Mouse (Mus musculus): Measurements from ENCODE around the gene Kdm1b.

Kdm1b gene

DNA sequence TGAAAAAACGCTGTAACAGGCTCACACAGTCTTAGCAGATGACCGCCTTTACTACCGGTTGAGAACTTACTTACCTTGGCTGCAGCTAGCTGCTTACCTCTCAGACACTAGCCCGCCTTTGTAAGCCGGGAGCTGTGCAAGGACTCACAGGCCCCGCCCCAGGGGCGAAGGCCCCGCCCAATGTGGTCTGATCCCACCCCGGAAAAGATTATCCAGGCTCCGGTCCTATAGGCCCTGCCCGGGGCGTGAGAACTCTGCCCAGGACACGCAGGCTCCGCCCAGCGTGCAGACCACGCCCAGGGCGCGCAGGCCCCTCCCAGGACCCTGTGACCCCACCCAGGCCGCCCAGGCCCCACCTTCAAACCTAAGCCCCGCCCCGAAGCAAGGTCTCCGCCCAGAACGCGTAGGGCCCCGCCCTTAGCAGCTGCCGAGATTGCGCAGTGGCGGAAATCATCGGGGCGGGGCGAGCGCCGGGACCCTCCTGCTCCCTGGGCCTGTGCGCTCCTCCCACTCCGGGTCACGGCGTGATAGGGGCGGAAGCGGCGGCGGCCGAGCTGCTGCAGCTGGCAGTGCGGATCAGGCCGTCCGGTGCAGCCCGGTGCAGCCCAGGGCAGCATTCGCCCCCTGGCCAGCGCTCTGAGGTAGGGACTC lies at the start of gene Kdm1b:
TSS of gene Kdm1b (plus strand) at position 470 of the 651 bp plus-strand sequence.
- peak; percentile 98 to 99 for DNase-seq (ENCODE audit: low read depth in 1 of 2, low spot score in 2 of 2)

DNA sequence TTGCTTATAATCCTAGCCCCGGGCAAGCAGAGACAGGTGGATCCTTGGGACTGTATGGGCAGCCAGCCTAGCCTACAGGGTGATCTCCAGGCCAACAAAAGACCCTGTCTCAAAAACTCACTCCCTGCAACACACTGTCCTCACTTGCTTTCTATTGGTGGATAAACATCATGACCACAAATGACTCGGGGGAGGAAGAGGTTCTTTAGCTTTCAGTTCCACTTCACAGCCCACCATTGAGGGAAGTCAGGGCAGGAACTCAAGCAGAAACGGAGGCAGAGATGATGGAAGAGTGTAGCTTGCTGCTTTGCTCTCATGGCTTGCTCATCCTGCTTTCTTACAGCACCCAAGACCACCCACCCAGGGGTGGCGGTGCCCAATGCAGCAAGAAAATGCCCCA lies 45.9 kb upstream of the Kdm1b start:
- no peak for DNase-seq (ENCODE audit: low read depth in 1 of 2, low spot score in 2 of 2)

DNA sequence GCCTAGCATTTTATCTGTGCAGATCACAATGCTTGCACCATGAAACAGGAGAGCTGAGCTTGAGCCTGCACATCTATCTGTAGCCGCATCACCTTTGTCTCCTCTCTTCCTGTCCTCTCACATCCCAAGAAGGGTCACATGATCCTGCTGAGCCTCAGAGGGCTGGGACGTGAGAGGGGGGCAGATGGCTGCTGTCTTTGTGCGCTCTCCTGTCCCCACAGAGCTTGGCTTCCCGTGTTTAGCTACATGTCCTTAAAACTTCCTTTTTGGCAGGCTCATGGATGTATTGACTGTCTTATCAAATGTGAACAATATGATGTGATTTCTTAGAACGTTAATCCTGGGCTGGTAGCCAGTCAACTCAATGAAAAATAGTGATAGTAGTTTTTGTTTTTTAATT lies 43.8 kb upstream of the Kdm1b start:
- no peak for DNase-seq (ENCODE audit: low read depth in 1 of 2, low spot score in 2 of 2)

DNA sequence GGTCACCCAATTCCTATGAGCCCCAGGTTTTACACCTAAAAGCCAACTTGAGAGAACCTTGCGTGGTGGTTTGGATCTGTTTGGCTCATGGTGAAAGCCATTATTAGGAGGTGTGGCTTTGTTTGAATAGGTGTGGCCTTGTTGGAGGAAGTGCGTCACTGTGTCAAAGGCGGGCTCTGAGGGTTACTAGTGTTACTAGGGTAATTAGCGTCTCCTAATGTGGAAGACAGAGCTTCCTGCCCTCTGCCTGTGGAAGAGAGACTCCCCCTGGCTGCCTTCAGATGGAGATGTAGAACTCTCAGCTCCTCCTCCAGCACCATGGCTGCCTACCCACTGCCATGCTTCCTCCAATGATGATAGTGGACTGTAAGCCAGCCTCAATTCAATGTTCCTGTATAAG lies 41.7 kb upstream of the Kdm1b start:
- DNase-seq (ENCODE audit: low read depth in 1 of 2, low spot score in 2 of 2), result no peak

DNA sequence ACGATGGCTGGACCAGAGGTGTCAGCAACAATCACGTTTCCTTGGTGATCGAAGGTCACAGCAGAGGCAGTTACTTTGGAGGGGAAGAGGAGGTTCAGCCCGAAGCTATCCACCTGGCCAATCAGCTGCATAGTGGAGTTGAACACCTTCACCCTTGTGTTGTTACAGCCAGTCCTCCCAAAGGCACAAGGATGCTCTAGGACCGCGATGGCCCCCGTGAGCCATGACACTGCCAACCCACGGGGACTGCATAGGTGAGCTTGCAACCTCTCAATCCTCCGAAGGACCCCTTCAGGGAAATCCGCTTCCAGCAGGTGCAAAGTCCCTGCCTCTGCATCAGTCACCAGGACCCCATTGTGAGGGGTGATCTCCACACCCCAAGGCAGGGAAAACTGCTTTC lies 29.6 kb upstream of the Kdm1b start:
- no peak for DNase-seq (ENCODE audit: low read depth in 1 of 2, low spot score in 2 of 2)

DNA sequence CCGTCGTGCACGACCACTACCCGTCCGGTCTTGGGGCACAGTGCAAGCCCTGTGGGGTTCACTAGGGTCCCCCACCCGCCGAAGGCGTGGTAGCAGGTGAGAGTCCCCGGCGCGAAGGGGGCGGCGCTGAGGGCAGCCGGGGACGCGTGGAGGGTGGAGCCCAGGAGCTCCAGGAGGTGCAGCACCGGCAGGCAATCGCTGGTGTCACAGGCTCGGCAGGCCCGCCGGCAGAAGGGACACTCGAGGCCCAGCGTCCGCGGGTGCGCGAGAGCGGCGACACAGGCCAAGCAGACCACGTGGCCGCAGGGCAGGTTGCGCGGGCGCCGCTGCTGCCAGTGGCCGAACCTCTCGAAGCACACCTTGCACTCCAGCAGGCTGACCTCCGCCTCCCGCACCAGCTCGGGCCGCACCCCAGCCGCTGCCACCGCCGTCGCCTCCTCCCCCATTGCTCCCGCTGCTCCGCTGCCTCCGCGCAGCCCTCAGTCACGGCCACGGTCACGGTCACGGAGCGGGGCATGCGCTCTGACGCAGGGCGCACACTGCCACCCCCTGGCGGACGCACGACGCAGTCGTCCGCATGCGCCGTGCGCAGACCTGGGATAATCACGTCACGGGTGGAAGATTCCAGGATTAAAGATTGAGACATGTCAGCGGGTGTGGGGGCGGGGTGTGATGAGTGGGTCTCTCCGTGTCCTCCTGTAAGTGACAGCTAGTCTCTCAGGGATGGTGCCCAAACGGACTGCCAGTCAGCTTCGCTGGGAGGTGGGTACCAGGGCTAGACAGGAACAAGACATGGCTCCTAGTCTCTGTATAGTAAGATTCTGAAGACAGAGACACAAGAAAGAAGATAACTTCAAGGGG lies 28.7 kb upstream of the Kdm1b start, which contains the start of gene Nhlrc1:
TSS of gene Nhlrc1 (minus strand) at position 517 of the 861 bp plus-strand sequence.
- peak; percentile 17 to 63 for DNase-seq (ENCODE audit: low read depth in 1 of 2, low spot score in 2 of 2)

DNA sequence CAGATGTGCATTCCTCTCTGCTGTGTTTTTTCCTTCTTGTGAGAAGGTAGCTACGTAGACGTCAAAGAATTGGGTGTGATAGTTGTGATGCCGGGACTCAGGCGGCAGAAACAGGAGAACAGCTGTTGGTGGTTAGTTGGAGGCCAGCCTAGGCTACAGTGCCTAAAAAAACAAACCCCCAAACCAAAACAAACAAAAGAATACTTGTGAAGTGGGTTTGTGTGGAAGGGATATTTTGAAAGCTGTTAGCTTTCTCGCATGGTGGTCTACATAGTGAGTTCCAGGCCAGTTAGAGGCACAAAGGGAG lies 28.2 kb upstream of the Kdm1b start:
- DNase-seq (ENCODE audit: low read depth in 1 of 2, low spot score in 2 of 2), result no peak

DNA sequence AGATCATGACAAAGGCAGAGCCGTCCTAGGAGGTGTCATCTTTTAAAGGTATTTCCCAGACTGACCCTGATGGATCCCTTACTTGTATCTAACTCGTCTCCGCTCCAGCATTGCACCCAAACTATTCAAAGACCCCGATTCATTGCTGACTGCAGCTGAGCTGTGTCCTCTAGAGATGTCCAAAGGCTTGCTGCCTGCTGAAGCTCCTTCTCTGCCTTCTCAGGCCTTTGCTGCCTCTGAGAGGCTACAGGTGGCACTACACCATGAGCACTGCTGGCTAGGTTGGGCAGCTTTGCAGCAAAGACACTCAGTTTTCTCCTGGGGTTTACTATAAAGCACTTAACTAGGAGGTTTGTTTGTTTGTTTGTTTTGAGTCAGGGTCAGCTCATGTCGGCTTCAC lies 26.0 kb upstream of the Kdm1b start:
- DNase-seq (ENCODE audit: low read depth in 1 of 2, low spot score in 2 of 2), result no peak

DNA sequence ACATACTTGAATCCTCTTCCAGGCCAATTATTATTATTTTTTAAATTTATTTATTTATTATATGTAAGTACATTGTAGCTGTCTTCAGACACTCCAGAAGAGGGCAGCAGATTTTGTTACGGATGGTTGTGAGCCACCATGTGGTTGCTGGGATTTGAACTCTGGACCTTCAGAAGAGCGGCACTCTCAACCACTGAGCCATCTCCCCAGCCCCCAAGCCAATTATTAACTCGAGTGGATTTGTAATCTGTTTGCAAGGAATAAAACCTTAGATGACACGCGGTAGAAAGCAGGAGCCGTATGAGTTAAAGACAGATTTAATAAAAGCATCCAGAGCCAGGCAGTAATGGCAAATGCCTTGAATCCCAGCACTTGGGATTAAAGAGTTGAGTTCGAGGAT lies 23.5 kb upstream of the Kdm1b start:
- DNase-seq (ENCODE audit: low read depth in 1 of 2, low spot score in 2 of 2), result no peak

DNA sequence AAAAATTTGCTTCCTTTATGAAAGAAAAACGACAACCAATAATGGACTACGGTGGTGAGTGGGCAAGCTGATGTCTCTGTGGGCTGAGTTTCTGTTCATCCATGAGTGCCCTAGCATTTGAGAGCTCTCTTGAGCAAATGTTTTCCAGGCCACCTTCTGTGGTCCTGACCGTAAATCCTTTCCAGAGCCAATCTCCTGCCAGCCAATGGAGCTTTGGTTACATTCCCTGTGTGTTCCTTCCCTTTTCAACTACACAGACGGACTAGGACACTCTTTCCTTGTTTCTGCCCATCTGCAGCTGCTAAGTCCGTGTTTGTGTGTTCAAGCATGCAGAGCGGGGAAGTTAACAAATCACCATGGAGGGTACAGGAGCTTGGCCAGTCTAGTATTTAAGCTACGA lies 22.5 kb upstream of the Kdm1b start:
- no peak for DNase-seq (ENCODE audit: low read depth in 1 of 2, low spot score in 2 of 2)

DNA sequence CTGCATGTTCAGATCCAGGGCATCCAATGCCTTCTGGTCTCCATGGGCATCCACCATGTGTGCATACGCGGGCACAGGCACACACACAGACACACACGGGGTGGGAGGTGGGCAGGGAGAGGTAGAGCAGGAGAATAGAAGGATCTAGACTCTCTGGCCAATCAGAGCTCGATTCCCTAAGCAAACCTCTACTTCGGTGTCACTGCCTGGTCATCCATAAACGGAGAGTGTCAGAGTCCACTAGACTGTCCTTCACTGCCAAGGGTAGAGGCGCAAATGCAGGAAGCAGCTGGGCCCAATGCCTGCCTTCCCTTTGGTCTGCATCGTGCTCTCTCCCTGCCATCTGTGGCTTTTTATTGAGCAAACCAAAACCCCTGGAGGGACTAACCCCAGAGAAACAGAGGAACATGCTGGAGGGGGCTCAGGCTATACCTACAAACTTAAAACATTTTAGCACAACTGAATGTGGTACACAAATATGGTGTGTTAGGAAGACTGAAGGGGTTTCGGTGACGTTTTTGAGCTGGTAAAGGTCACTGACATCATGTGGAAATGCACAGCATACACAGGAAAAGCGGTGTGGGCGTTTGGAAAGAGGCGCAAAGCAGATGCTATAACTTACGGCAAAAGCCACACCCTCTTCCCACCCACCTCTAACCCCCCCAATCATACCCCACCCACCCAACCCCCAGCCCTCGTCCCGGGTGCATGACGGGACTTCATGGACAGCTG lies 12.8 kb upstream of the Kdm1b start:
- no peak for DNase-seq (ENCODE audit: low read depth in 1 of 2, low spot score in 2 of 2)

DNA sequence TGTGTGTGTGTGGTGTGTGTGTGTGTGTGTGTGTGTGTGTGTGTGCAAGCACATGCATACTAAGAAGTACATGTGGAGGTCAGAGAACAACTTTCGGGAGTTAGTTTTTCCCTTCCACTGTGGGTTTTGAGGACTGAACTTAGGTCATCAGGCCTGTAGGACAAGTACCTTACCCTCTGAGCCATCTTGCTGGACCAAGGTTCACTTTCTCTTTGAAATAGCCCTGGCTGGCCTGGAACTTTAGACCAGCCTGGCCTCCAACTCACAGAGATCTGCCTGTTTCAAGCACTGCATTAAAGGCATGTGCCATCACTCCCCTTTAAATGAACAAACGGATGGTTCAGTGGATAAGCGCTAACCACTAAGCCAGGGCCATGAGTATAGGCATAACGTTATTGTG lies 9.7 kb upstream of the Kdm1b start:
- no peak for DNase-seq (ENCODE audit: low read depth in 1 of 2, low spot score in 2 of 2)

DNA sequence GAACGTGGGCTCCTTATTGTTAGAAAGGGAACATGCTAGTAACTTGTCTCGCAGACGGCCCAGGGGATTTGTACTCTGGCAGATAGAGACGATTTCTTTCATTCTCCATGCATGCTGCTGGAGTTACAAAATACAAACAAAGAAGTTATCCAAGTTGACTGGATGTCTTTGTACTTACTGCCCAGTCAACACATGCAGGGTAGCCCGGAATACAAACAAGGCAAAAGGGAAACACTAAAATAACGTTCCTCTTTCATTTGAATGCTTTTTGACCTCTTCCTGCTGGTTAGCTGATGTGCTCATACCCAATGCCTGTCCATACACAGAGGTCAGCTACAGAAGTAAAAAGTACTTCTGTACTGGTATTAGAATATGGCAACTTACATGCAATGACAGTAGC lies 5.4 kb upstream of the Kdm1b start:
- DNase-seq (ENCODE audit: low read depth in 1 of 2, low spot score in 2 of 2), result no peak

DNA sequence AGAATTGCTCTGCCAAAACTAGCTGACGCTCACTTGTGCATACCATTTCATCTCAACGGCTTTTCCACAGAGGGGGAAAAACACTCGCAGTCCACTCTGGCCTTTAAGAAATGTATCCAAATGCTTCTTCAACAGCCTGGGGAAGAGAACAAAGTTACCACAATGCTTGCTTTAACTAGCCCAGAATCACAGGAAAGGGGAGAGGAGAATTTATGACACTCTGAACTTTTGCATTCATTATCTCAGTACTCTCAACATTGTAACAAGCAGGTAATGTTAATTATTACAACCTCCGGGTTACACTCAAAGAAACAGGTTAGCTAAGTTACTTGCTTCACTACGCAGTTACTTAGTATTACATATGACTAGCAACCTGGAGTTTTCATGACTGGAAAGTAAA lies 3.2 kb upstream of the Kdm1b start:
- no peak for DNase-seq (ENCODE audit: low read depth in 1 of 2, low spot score in 2 of 2)

DNA sequence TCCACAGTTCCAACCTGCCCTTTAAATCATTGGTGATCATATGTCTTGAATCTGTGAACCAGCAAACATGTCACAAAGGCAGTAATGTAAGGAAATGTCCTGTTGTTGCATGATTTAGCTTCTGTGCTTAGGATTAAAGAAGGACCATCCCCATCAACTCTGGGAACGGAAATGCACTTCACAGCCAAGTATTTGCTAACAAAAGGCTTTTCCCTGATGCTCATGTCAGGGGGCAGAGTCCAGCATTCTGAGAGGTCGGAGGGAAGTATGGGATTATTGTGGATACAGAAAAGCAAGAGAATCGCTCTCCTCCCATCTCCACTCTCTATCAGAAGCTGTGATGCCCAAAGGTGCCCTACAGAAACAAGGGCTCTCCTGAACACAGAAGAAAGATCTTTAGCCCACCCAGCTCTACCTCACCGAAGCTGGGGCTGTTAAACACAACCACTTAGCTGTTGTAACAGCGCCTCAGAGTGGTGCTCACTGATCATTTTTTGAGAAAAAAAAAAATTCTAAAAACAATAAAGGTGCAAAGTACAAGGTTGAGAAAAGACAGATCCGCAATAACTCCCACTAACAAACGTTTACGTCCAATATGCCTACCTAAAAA lies 1.2 kb upstream of the Kdm1b start:
- no peak for DNase-seq (ENCODE audit: low read depth in 1 of 2, low spot score in 2 of 2)

DNA sequence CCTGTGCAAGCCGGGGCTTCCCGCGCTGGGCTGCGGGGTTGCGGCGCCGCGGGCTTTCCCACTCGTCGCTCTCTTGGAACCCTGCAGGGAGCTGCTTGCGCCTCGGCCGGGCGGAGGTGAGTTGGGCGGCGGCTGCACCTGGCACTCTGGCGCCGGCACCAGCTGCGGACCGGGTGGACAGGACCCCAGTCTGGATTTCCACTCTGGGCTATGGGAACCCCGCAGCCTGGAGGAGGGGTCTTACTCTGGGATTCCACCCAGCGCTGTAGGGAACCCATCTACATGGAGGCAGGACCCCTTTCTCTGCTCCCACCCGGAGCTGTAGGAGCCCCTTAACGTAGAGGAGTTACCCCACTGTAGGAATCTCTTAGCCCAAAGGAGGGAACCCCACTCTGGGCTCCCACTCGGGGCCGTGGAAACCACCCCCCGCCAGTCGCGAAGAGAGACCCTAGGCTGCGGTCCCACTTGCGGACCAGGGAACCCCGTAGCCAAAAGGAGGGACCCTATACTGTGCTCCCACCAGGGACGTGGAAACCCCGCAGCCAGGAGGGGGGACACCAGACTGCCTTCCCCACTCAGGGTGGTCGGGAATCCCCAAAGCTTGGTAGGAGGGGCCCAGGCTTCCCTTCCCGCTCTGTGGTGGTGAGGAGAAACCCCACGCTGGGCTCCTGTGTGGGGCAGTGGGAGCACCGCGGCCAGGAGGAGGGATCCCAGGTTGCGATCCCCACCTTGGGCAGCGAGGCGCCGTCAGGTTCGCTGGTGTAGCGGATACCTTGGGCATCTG lies 726 bp downstream of the Kdm1b start:
- peak in 1 of 2 experiments; percentile 8 for DNase-seq (ENCODE audit: low read depth in 1 of 2, low spot score in 2 of 2)

DNA sequence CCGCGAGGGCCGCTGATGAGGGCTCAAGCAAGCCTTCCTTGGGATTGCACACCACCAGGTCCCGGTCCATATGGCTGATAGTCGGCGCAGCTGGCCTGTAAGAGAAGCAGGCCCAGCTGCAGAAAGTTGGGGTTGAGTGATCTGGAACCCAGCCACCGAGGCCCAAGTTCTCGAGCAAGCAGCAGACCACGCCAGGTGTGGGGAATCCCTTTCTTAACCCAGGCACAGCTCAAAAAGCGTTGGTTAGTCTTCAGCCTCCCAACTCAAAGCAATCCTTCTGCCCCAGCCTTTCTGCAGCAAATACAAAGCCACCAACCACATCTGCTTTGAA lies 1.3 kb downstream of the Kdm1b start, which contains the start of gene Tpmt:
TSS of gene Tpmt (minus strand) at position 121 of the 331 bp plus-strand sequence.
- no peak for DNase-seq (ENCODE audit: low read depth in 1 of 2, low spot score in 2 of 2)

DNA sequence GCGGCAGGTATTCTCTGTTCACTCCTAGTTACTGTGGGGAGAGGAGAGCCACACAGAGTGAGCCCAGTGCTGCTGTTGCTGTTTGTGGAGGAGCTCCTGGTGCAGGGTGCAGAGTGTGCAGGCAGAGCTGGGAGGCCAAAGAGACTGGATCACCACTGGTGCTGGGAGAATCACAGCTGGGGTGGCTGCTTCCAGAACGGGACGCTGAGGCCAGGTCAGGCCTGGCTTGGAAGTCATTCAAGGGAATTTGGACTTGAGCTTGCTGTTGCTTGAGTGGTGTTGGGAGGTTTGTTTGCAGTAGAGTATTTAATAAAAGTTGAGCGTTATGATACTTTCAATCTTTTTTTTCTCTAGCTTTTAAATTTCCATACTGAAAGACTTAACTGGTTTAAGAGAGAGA lies 4.7 kb downstream of the Kdm1b start:
- no peak for DNase-seq (ENCODE audit: low read depth in 1 of 2, low spot score in 2 of 2)

DNA sequence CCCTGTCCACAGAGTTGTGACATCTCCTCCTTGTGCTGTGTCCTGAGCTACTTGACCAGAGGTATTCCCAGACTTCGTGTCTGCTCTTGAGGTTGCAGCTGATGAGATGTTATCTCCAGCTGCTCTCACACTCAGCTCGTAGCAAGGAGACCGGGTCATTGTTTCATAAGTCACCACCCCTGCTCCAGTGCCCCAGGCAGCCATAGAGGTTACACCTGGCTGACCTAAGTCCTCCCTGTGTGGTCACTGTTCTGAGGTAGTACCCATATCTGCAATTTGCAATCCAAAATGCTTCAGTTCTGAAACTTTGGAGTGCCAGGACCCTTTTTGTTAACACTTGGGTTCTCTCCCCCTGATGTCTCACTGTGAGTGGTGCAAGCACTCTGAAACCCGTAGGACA lies 6.7 kb downstream of the Kdm1b start:
- no peak for DNase-seq (ENCODE audit: low read depth in 1 of 2, low spot score in 2 of 2)

DNA sequence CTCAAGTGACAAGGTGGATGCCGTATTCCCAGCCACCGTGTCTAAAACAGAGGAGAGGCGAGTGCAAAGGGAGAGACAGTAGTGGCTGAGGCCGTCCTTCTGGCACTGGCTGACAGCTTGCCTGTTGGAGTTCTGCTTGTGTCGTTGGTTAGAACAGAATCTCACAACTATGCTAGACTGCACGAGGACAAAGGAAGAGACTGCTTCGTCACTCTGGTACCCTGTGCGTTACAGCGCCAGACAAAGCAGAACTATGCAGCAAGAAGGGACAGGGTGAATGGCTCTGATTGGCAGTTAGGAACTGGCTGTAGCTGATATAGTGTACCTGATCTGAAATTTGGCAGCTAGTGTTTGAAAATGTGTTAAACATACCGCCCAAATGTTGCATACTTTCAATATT lies 10.7 kb downstream of the Kdm1b start:
- DNase-seq (ENCODE audit: low read depth in 1 of 2, low spot score in 2 of 2), result no peak

DNA sequence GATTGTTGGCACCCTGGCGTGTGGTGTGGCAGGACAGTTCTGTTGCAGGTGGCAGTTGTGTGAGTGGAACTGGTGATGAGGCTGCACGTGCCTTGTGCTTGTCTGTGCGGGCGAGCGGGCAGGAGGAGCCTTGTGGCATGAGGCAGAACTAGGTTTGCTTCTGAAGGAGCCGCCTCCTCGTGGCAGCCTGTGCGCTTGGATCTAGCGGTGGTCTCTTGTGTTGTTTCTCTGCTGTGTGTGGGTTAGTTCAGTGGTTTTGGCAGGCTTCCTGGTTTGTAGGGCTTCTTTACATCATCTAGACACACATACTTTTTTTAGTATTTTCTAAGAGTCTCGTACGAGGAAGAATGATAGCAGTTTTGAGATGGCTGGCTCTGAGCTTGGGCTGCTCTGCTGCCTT lies 12.8 kb downstream of the Kdm1b start:
- no peak for DNase-seq (ENCODE audit: low read depth in 1 of 2, low spot score in 2 of 2)
